Mouse (Mus musculus) heart, adult 9 months (tissue): ENCODE measurements around the gene Emilin2.

Experiments used
- DNase-seq, 2 experiments: peaks; one replicate each; pipeline ENCODE4 v3.0.0; 2022; ENCODE audit warnings: low spot score in 2 of 2

Emilin2 gene

DNA sequence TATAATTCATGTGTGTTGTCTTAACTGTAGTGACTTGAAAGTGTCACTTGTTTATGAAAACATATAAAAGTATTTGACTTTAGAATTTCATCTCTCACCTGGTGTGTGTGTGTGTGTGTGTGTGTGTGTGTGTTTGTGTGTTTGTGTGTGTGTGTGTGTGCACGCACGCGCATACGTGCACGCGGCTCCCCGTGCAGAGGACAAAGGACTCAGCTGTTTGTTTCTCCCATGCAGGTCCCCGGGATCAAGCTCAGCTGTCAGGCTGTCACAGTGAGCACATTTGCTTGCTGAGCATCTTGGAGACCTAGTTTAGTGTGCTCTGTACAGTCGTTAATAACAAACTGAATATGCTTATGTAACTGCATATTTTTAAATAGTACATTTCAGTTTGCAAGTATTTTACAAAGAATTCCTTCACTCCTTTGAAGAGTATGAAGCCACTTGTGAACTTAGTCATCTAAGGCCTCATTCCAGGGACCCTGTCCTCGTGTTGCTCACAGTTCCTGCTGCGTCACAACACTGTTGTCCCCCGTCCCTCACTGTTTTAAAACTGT is 77.7 kb downstream of the Emilin2 start:
- DNase-seq: no peak

DNA sequence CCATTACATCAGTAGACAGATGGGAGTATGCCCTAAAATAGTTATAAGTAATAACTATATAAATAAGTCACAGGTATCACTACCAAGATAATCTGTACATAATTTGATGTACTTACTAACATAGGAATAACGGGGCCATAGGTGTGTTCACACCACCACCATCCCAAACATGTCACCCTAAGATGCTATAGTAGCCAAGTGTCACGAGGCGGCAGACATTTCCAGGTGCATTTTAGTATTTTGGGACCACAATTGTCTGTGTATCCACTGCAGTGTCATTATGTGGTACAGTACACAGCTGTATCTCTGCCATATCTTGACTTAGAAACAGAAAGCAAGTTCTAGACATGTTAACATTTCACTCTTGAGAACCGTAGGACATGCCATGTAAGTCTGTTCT is 78.6 kb downstream of the Emilin2 start:
- DNase-seq: no peak

DNA sequence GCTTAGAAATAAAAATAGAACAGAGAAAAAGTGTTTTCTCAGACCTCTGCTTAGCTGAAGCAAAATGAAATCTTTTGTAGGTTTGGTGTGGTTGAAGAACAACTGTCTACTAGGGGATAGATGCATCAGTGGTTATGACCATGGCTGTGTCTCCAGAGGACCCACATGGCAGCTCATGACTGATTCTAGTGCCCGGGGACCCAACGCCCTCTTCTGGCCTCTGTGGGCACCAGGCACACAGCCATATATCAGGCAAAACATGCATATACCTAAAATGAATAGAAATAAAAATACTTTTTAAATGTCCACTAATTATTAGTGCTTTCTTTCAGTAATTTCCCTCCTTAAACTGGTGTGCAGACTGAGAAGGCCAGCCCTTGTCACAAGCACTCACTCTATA is 79.8 kb downstream of the Emilin2 start:
- DNase-seq: no peak

DNA sequence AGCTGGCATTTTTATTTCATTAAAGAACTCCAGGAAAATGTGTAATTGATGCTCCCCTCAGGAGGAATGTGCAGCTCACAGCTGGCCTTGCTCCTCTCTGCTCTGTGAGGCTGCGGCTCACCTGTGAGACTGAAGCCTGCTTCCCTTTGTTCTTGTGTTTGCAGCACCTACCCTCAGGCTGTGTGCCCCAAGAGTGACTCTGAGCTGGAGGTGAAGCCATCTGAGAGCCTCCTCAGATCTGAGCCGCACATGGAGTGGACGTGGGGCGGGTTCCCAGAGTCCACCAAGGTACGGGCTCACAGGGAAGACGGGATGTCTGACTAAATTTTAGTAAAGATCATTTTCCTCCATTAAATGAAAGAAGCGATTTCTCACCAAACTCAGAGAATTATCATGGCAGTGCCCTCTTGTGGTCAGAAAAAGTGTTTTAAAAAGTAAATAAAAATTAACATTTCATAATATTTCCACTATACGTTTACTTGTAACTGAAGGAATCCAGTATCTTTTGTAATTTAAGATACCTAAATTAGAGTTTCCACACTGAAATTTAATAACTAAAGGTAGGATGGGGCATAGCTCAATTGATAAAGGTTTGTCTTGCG is 81.6 kb downstream of the Emilin2 start:
- DNase-seq: no peak

DNA sequence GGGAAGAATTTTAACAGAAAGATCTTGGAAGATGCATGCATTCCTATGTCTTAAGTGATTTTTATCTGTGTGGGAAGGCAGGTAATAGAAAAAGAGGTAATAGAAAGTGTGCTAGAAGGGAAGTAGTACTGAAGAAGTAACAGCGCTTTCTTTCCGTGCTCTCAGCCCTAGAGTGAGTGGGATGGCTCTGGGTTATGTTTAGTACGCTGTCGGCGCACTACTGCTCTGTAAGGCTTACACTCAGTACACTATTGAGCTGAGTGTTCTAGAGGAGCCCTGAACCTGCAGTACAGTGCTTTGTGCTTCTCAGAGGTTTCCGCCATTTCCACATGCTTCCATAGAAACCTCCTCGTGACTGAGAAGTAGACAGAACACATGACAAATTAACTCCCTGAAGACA is 83.1 kb downstream of the Emilin2 start:
- DNase-seq: no peak

DNA sequence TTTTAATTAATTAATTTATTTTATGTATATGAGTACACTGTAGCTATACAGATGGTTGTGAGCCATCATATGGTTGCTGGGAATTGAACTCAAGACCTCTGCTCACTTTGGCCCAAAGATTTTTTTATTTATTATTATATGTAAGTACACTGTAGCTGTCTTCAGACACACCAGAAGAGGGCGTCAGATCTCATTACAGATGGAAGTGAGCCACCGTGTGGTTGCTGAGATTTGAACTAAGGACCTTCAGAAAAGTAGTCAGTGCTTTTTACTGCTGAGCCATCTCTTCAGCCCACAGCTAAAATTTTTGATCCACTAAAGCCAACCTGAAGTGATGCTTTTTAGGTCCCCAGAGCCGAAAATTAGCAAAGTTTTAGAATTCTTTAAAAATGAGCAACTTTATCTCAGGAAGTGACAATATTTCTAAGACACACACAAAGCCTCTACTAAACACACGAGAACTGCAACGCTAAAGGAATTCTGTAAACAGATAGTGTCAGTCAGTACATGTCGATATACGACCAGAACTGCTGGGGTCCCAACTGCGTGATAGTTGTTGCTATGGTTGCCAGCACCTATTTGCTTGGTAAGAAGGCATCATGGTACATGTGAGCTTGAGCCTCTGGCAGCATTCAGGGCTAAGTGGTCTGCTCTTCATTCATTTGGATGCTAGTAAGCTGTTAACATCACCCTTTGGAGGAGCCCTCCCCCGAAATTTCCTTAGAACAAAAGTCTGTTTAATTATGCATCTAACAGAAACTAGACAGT is 84.5 kb downstream of the Emilin2 start:
- DNase-seq: no peak

DNA sequence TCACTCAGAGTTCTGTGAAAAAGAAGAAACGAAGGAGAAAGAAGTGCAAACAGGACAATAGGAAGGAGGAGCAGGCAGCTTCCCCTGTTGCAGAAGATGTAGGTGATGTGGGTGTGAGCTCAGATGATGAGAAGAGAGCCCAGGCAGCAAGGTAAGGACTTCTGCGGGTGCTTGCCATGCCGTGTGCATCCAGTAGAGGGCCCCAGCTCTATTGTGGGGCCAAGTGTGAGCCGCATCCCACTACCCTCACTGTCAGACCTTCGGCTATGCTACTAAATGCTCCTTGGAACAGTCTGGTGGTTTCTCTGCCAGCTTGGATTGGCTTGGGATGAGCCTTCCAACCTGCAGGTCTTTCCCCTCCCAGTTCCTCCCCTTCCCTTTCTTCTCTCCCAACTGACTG is 86.7 kb downstream of the Emilin2 start:
- no peak for DNase-seq

DNA sequence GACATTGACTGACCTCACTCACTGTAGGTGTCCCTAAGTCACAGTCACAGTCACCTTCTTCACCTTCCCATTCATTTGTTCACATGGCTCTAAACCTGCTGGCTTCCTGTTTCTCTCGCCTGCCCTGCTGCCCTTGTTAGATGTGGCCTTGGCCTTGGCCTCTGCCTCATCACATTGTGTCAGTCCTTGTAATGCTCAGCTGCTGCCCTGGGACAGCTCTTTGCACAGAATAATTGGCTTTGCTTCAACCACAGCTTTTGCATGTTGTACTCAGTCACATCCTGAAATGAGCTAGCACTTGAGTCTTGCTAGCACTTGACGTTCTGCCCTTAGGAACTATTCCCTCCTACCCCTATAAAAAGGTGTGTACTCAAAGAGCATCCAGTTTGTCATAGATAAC is 87.3 kb downstream of the Emilin2 start:
- no peak for DNase-seq

DNA sequence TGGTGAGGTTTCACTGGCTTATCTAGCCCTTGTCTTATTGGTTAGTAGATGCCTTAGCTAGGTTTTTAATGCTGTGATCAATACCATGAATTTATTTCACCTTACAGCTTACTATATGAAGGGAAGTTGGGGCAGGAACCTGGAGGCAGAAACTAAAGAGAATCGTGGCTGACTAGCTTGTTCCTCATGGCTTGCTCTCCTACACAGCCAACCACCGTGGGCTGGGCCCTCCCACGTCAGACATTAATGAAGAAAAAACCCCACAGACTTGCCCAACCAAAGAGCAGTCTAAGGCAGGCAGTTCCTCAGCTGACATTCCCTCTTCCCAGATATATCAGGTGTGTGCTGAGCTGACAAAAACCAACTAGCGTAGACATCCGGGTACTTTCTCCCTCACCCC is 88.1 kb downstream of the Emilin2 start:
- no peak for DNase-seq

DNA sequence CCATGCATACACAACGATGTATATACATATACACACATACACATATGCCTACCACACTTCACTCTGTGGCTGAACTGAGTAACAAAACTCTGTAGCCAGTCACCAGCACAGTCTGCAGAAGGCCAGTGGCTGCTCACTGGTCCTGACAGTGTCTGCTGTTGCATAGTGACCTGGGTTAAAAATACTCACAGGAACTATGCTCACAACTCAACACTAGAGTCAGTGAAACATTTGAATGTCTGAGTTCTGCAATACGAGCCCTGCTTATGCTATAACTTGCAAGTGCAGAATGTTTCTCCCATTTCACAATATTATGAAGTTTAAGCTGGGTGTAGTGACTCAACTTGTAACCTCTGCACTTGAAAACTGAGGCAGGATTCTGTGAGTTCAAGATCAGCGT is 90.4 kb downstream of the Emilin2 start:
- no peak for DNase-seq

DNA sequence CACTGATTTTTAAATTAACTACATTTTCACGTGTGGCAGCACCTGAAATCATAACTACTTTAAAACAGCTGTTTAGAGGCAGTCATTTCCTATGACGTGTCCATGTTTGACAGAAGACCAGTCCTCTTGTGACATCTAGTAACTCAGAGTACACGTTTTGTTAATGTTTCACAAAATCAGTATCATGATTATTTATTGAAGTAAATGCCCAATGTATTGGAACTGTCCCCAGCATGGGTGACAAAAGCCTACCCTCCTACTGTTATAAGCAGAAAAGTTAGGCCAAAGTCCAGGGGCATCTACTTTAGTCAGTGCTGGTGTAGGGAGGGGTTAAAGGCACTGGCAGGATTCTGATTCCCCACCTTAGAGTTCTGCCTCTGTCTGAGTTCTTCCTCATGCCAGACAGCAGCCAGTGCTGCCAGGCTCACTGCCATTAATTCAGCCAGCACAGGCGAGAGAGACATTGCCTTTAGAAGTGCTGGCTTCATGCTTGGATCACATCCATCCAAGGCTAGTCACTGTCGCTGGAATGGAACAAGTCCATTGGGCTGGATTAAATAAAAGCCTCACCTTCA is 94.6 kb downstream of the Emilin2 start:
- DNase-seq: no peak

DNA sequence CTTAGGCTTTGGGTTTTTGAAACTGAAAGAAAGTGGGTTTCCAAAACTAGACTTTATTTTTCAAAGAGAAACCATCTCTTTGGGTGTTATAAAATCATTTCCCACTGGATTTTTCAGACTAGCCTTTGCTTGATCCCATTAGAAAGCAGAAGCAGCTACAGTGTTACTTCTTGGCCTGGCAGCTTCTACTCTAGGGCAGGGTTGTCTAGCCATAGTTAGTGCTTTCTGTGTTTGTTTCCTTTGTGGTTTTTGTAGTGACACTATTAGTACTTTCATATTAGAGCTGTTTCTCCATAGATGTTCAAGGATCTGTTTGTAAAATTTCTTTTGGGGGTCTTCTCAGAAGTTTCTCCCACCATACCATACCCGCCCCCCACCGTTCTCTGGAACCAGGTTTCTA is 95.5 kb downstream of the Emilin2 start:
- no peak for DNase-seq

DNA sequence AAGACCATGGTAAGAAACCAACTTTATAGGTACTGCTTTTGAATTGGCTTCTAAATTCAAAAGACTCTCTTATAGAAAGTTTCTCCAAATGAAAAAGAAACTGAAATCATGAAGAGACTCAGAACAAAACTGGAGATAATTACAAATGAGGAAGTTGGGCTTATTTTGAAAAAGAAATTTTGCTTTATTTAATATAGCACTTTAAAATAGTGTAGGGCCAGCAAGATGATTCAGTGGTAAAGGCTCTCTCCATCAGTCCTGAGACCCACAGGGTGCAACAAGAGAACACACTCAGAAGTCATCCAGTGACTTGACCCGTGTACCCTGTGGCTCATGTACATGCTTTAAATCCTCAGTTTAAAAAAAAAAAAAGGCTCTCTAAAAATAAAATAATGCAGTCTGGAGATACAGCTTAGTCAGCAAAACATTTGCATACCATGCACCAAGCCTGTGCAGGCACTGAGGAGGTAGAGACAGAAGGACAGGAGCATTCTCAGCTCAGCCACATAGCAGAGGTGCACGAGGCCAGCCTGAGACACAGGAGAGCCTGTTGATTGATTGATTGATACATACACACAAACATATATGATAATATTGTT is 96.4 kb downstream of the Emilin2 start:
- DNase-seq: no peak

DNA sequence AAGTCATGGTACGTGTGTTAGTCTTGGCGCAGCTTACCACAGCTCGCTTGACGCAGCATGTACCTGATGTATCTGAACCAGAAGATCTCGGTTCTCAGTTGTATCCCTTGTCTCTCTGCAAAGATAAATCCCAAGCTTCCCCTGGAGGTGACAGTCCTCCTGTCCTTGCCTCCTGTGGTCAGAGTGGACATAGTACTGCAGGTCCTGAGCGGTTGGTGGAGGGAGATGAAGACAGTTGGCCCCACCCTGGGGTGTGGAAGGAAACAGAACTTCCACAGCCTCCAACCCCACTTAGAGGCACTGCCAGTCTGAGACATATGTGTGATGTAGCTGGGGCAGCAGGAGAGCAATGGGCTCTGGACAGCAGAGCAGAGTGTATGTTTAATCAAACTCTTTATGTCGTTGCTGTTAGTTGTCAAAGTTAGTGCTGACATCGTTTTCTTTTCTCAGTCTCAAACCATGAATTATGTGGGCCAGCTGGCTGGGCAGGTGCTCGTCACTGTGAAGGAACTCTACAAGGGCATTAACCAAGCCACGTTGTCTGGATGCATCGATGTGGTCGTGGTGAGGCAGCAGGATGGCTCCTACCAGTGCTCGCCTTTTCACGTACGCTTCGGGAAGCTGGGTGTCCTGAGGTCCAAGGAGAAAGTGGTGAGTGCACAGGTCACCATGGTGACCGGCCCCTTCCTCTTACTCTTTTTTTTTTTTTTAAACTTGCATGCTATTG is 97.1 kb downstream of the Emilin2 start:
- no peak for DNase-seq

DNA sequence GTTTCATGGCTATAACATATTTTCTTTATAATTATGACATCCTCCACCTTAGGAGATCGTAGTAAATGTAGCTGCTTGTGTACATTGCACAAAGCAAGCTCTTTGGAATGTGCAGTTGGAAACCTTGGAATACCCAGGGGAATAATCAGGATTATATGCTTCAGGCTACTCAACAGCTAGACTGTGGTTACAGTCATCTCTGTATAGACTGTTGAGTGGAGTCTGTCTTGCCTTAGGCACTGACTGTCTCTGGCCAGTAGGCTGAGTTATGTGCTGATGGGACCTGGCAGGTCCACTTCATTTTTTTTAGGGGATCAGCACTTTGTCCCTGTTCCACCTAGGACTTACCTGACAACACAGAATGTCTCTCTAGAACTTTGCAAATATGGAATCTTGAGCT is 98.1 kb downstream of the Emilin2 start:
- DNase-seq: no peak

DNA sequence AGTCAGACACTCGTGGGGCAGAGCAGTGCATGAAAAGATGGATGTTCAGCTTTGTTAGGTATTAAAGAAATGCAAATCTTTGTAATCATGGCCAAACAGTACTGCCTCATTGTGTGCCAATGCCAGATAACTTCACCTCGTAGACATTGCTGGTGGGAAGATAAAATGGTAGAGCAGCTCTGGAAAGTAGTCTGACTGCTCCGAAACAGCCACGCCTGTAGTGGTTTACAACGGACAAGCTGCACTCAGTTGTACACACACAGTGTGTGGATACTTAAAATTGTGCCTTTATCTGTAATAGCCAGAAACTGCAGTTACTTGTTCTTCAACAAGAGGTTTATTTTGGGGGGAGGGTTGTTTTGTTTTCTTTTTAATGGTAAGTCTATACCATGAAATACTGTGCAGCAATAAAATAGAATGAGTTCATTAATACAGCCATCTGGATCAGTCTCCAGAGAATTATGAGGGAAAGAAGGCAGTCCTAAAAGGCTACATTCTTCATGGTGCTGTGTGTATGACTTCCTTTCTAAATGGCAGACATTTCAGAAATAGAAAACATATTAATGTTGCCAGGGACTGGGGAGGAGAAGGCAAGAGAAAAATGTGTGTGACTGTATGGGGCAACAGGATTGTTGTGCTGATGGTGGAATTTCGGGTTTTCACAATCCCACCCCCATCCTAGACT is 99.7 kb downstream of the Emilin2 start:
- DNase-seq: no peak

DNA sequence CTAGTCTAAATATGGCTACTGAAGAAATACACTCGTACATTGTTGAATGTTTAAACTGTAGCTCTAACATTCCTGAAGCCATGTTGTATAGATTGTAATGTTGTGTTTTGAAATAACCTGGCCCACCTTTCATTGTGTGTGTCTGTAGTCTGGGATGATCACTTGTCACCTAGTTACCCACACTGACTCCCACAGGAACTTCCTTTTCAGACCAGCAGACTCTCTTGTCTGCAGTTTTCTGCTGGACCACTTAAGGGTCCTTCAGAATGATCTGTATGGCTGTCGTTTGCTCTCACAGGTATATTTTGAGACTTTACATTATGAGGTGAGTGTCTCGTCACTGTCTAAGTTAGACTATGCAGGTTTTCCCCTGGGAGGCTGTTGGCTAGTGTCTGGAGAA is 101.8 kb downstream of the Emilin2 start:
- DNase-seq: no peak

DNA sequence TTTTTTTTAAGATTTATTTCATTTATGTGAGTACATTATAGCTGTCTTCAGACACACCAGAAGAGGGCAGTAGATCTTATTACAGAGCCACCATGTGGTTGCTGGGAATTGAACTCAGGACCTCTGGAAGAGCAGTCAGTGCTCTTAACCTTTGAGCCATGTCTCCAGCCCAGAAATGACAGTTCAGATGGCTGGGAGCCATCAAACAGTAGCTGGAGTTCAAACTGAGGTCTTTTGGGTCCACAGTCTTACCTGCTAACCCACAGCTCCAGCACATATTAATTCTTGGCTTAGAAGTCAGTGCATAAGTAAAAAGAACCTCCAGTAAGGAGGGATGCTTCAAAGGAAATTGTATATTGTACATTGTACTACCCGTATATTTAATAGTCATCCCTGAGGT is 102.9 kb downstream of the Emilin2 start:
- no peak for DNase-seq

DNA sequence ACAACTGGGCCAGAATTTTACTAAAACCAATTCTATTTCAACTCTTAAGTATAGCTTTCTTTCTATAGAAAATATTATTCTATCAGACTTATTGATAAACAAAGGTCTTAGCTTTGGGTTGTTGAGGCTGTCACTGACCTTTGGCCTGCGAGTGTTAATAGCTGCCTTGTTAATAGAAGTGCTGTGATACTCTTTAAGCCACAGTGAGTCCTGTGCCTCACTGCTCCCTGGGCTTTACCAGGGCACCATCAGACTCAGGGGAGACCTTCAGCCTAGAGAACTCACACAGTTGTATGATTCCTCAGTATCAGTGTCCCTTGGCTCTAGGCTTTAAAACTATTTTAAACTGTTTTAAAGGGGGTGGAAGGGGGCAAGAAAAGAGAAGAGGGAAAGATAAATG is 103.4 kb downstream of the Emilin2 start:
- DNase-seq: no peak

DNA sequence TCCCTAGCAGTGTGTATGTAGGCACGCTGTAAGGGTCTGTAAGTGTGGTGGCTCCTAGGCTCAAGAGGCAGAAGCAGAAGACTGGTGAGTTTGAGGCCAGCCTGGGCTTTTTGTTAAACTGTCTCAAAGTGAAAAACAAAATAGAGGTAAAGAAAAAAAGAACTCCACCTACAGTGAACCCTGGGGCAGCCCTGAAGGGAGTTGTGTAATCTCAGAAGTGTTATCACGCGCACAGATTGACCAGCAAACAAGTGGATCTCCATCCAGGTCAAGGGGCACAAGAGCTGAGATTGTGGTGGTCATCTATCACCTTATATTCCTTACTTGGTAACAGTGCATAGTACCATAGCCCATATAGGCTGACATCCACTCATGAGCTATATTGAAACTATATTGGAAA is 104.5 kb downstream of the Emilin2 start:
- no peak for DNase-seq

DNA sequence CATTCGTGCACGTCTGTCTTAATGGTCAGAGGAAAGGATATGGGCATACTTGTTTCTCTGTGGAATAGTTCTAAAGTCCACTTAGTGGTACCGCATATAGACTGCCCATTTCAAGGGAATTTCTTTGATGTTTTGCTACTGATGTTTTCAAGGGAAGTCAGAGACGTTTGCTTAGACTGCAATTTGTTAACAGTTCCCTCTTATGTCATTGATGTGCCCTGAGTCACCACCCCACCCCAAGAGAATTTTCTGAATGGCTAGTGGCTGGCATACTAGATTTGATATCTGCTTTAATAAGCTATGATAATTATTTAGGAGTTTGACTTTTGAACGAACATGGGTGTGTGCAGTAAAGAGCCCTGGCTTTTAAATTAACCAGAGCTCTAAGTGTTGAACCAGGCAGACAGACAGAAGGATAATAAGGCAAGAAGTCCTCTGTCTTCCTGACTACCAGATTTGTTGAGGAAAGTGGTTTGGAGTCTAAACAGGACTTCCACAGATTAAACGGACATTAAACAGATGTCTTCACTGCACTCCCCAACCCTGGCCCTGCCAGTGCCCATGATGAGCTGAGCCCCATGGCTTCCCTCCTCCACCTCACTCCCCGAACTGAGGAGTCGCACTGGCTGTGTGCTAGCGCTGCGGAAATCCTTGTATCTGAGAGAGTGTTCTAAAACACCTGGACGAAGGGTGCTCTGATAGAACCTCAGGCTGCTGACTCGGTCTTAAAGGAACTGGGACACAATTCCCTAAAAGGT is 105.5 kb downstream of the Emilin2 start:
- no peak for DNase-seq
